Mouse (Mus musculus) neural tube, embryonic 12.5 days (tissue): ENCODE data around the gene Zfp646. TPM values are rescaled to one million over a fixed set of nuclear protein-coding genes. Genes with fewer than 3 reads are reported as not detected.
A peak's percentile ranks its signal among the peaks of the same experiment; 100 is the strongest.
"Not testable (repeated sequence)": the region's sequence is repeated elsewhere in the genome, so short reads cannot be mapped to it uniquely, and the experiment has no call there.

Experiments
- ATAC-seq: fragments of 200-750 bp; cut with Nextera tagmentation; 2 replicates; pipeline ENCODE4 v1.8.0; 2017; ENCODE audit warnings: low read depth, mild to moderate bottlenecking, moderate TSS enrichment, moderate library complexity; ENCODE audit not compliant: low FRiP score
- H3K27ac ChIP-seq: fragments of 300-500 bp; sonication (generic); 2 replicates; pipeline ENCODE4 v1.5.1; 2016
- H3K27me3 ChIP-seq: fragments of 300-500 bp; sonication (generic); replicated peaks from 2 replicates; pipeline ENCODE4 v1.6.1; 2016; ENCODE audit warnings: mild to moderate bottlenecking
- H3K36me3 ChIP-seq: fragments of 300-500 bp; sonication (generic); 2 replicates; pipeline ENCODE4 v1.6.1; 2016; ENCODE audit warnings: mild to moderate bottlenecking
- H3K4me1 ChIP-seq: fragments of 300-500 bp; sonication (generic); 2 replicates; pipeline ENCODE4 v1.6.1; 2016
- H3K4me2 ChIP-seq: fragments of 300-500 bp; sonication (generic); replicated peaks from 2 replicates; pipeline ENCODE4 v1.6.1; 2016; ENCODE audit warnings: mild to moderate bottlenecking
- H3K4me3 ChIP-seq: fragments of 300-500 bp; sonication (generic); 2 replicates; pipeline ENCODE4 v1.5.1; 2016
- H3K9ac ChIP-seq: fragments of 300-500 bp; sonication (generic); 2 replicates; pipeline ENCODE4 v1.6.1; 2016; ENCODE audit warnings: mild to moderate bottlenecking
- H3K9me3 ChIP-seq: fragments of 300-500 bp; sonication (generic); 2 replicates; pipeline ENCODE4 v1.6.1; 2016; ENCODE audit warnings: mild to moderate bottlenecking
- WGBS: fragments of 180-500 bp; shearing (Covaris S2); methylation state at CpG from one replicate; pipeline ENCODE4 v1.1.7; 2016; 5-methylcytosine and 5-hydroxymethylcytosine counted together
- polyA plus RNA-seq: library from polyadenylated mRNA; unstranded; fragments of >200 nt; fragmentation: Nextera tagmentation; extraction: Ambion mirVana; gene quantifications from 2 replicates; pipeline ENCODE4 v1.2.1, GENCODE M21; 2016

Zfp646 gene
- polyA plus RNA-seq, 1 experiment from 2014 or later: 19.5 TPM

DNA sequence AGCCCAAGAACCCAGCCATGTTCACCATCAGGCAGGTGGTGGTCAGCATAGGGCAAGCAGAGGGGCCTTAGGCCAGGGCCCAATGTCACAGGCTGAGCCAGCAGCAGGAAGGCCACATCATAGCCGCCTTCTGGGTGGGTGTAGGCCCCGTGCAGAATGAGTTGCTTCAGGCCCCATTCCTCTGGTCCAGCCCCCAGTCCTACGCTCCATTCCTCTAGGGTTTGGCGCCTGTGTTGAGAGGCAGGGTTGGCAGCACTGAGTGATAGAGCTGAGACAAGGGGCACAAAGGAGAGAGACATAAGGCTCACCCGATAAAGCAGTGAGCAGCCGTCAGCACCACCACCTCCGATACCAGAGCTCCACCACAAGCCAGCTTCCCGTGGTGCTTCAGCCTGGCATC is 11.2 kb downstream of the Zfp646 start:
- H3K9ac ChIP-seq: no peak overlapping the region
- no peaks in the 10 kb centered on the region for H3K9me3 ChIP-seq

GRCm38 (mm10) chr7:127887781-127888180 is 11.8 kb downstream of the Zfp646 start:
- H3K9me3 ChIP-seq: no peaks in the 10 kb centered on the region
- H3K27me3 ChIP-seq: no peaks in the 10 kb centered on the region
- no peak for ATAC-seq
- peaks cover 87% of the 10 kb centered on the region for H3K36me3 ChIP-seq
- H3K9ac ChIP-seq: no peak overlapping the region
- WGBS: 84% methylated on average over 3 of the region's 3 CpGs
- peaks cover 18% of the 10 kb centered on the region; the same call in 1 of the 2 replicates for H3K4me1 ChIP-seq
- no peak overlapping the region for H3K4me2 ChIP-seq
- no peak overlapping the region for H3K27ac ChIP-seq
- no peak overlapping the region for H3K4me3 ChIP-seq

More for the DNA sequence above, 11.2 kb downstream of the Zfp646 start:
- WGBS: 83% methylated on average over 8 of the region's 8 CpGs
- H3K4me3 ChIP-seq: no peak overlapping the region
- H3K27ac ChIP-seq: no peak overlapping the region
- H3K4me2 ChIP-seq: no peak overlapping the region
- H3K27me3 ChIP-seq: no peaks in the 10 kb centered on the region
- H3K36me3 ChIP-seq: peaks cover 87% of the 10 kb centered on the region
- ATAC-seq: no peak
- H3K4me1 ChIP-seq: peaks cover 18% of the 10 kb centered on the region; the same call in 1 of the 2 replicates

DNA sequence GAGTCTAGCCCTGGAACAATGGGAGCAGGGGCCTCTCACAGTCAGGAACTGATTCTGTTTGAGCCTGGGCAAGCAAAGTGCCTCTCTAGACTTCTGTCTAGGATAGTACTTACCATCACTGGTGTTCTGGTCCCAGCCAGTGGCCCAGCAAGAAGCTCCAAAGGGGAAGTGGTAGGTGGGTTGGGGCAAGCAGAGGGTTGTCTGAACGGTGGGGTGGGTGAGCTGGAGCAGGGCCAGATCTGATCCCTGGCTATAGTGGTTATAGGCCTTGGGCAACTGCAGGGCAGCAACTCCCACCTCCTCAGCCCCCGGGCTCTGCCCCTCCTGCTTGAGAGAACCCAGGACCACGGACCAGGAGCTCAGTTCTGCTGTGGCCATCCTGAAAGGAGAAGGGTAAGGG is 12.8 kb downstream of the Zfp646 start:
- H3K4me3 ChIP-seq: no peak overlapping the region
- peaks cover 11% of the 10 kb centered on the region; the same call in 1 of the 2 replicates for H3K4me1 ChIP-seq
- no peak overlapping the region for H3K9ac ChIP-seq
- ATAC-seq: no peak
- H3K9me3 ChIP-seq: no peaks in the 10 kb centered on the region
- H3K27me3 ChIP-seq: no peaks in the 10 kb centered on the region
- peaks cover 83% of the 10 kb centered on the region for H3K36me3 ChIP-seq
- WGBS: 86% methylated on average over 3 of the region's 3 CpGs
- H3K4me2 ChIP-seq: no peak overlapping the region
- H3K27ac ChIP-seq: no peak overlapping the region

GRCm38 (mm10) chr7:127890798-127891197 is 14.8 kb downstream of the Zfp646 start, which contains the start of gene Prss53:
Gene Prss53, minus strand, starts transcription at chr7:127890970.
- Histone ChIP-seq H3K4me1 (peaks cover 12% of the 10 kb centered on the region), H3K9me3 (no peaks in the 10 kb centered on the region), H3K4me3 (no peak within 1 kb of the TSS), H3K4me2 (no peak within 1 kb of the TSS), H3K27ac (0 out of 2 replicates have a peak within 1 kb of the TSS, but pooled peaks have one; percentile 20), H3K9ac (no peak within 1 kb of the TSS), H3K36me3 (peaks cover 65% of the 10 kb centered on the region), H3K27me3 (no peaks in the 10 kb centered on the region)
- WGBS: 39% methylated on average over 4 of the region's 4 CpGs
- ATAC-seq: no peak

DNA sequence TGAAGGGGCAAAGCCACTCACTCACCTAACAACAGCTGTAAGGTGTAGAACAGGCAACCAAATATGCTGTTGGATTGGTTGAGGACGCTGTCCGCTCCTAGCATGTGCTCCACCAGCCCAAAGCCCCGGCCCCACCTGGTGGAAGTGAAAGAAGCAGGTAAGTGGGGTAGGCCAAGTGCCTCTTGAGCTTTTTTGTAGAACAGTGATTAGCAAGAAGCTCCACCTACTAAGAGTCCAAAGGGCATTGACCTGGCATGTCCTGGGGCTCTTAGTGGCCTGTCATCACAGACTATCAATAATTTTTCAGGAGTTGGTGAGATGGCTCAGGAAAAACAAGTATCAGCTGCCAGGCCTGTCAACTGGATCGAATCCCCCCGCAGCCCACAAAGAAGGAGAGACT is 18.5 kb downstream of the Zfp646 start:
- Histone ChIP-seq H3K27me3 (no peaks in the 10 kb centered on the region), H3K36me3 (peaks cover 28% of the 10 kb centered on the region), H3K9ac (no peak overlapping the region), H3K4me2 (peak overlapping the region; percentile 72), H3K9me3 (no peaks in the 10 kb centered on the region), H3K4me1 (peaks cover 12% of the 10 kb centered on the region), H3K4me3 (no peak overlapping the region), H3K27ac (no peak overlapping the region)
- 86% methylated on average over 5 of the region's 5 CpGs for WGBS
- ATAC-seq: no peak

DNA sequence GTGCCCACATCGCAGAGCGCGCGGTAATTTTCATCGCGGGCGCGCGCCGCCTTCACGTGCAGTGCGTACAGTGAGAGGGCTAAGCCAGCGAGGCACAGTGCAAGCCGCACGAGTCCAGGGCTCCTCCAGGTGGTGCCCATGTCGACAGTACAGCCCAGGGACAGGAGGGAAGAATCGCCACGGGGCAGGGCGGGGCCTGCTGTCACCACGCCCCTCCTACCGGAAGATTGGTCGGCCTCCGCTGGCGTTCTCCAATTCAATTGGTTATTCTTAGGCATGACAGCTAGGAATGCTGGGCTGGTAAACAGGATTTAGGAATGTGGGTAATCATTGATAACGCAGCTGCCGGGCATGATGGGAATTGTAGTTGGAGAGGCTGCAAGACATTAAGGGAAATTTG is 19.4 kb downstream of the Zfp646 start, which contains the start of the genes Gm21974 and Vkorc1:
Gene Gm21974 (minus strand): TSS at position 13 of the 400 bp plus-strand sequence.
Gene Vkorc1 (minus strand): TSS at position 176 of the 400 bp plus-strand sequence.
- Histone ChIP-seq H3K36me3 (peaks cover 20% of the 10 kb centered on the region; the same call in 1 of the 2 replicates), H3K4me1 (peaks cover 12% of the 10 kb centered on the region), H3K4me3 (peak within 1 kb of the TSS; percentile 56), H3K9me3 (no peaks in the 10 kb centered on the region), H3K27ac (peak within 1 kb of the TSS; percentile 16; the same call in 1 of the 2 replicates), H3K9ac (peak within 1 kb of the TSS; percentile 61), H3K27me3 (no peaks in the 10 kb centered on the region), H3K4me2 (peak within 1 kb of the TSS; percentile 72)
- peak; percentile 96 for ATAC-seq
- WGBS: under 1% methylated on average over 26 of the region's 26 CpGs

DNA sequence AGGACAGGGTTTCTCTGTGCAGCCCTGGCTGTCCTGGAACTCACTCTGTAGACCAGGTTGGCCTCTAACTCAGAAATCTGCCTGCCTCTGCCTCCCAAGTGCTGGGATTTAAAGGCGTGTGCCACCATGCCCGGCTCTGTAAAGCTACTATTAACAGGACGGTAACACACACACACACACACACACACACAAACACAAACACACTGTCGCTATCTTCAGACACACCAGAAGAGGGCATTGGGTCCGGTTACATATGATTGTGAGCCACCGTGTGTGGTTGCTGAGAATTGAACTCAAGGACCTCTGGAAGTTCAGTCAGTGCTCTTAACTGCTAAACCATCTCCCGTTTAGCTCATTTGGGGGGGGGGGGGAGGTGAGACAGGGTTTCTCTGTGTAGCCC is 19.9 kb downstream of the Zfp646 start:
- H3K27me3 ChIP-seq, H3K9me3 ChIP-seq, H3K9ac ChIP-seq, H3K27ac ChIP-seq: not testable (repeated sequence)
- H3K36me3 ChIP-seq: peaks cover 15% of the 10 kb centered on the region; the same call in 1 of the 2 replicates
- H3K4me3 ChIP-seq: peak overlapping the region; percentile 56; the same call in 1 of the 2 replicates
- H3K4me2 ChIP-seq: peak overlapping the region; percentile 72
- peaks cover 12% of the 10 kb centered on the region for H3K4me1 ChIP-seq
- WGBS: 66% methylated on average over 7 of the region's 7 CpGs
- ATAC-seq: peak; percentile 48; the same call in 1 of the 2 replicates

GRCm38 (mm10) chr7:127896384-127896783 is 20.4 kb downstream of the Zfp646 start:
- Histone ChIP-seq H3K9me3 (no peaks in the 10 kb centered on the region), H3K36me3 (peaks cover 14% of the 10 kb centered on the region; the same call in 1 of the 2 replicates), H3K27me3 (no peaks in the 10 kb centered on the region), H3K27ac (no peak overlapping the region), H3K4me3 (no peak overlapping the region), H3K9ac (no peak overlapping the region), H3K4me2 (no peak overlapping the region), H3K4me1 (peaks cover 12% of the 10 kb centered on the region)
- no peak for ATAC-seq
- 60% methylated on average over 13 of the region's 13 CpGs for WGBS

DNA sequence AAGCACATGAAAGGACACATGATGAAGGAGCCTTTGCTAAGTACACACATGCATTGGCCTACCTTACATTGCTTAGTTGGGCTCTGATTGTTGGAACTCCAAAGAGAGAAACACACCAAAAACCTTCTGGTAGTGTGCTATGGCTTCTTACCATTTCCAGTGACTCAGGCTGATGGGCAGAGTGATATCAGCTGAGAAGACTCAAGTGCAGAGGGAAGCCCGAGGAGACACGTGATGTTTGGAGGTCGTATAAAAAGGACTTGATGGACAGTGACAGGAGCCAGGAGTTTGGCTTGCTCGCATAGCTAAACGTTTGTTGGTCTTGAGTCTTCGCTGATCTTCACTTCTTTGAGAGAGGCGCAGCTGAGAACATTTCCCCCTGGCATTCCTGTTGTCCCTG is 21.5 kb downstream of the Zfp646 start:
- no peak overlapping the region for H3K4me2 ChIP-seq
- H3K36me3 ChIP-seq: peaks cover 9% of the 10 kb centered on the region; the same call in 1 of the 2 replicates
- WGBS: 91% methylated on average over 7 of the region's 7 CpGs
- no peak for ATAC-seq
- H3K9me3 ChIP-seq: no peaks in the 10 kb centered on the region
- no peak overlapping the region for H3K4me3 ChIP-seq
- no peak overlapping the region for H3K9ac ChIP-seq
- no peak overlapping the region for H3K27ac ChIP-seq
- H3K4me1 ChIP-seq: peaks cover 12% of the 10 kb centered on the region
- no peaks in the 10 kb centered on the region for H3K27me3 ChIP-seq

- Histone ChIP-seq H3K27me3 (no peaks in the 10 kb centered on the region), H3K9me3 (no peaks in the 10 kb centered on the region), H3K36me3 (0 out of 2 replicates have a peak, but pooled peaks cover under 1% of the 10 kb centered on the region), H3K9ac (no peak overlapping the region), H3K4me3 (no peak overlapping the region), H3K4me2 (no peak overlapping the region), H3K27ac (no peak overlapping the region), H3K4me1 (peaks cover 12% of the 10 kb centered on the region)
- ATAC-seq: no peak
- WGBS: 45% methylated on average over 10 of the region's 10 CpGs
Measured at GRCm38 (mm10) chr7:127898179-127898956, 22.3 kb downstream of the Zfp646 start.

- ATAC-seq: no peak
- 53% methylated on average over 7 of the region's 7 CpGs for WGBS
- Histone ChIP-seq H3K4me3 (no peak overlapping the region), H3K36me3 (no peaks in the 10 kb centered on the region), H3K9me3 (no peaks in the 10 kb centered on the region), H3K4me2 (no peak overlapping the region), H3K27ac (no peak overlapping the region), H3K4me1 (peaks cover 9% of the 10 kb centered on the region), H3K27me3 (no peaks in the 10 kb centered on the region), H3K9ac (no peak overlapping the region)
Measured at GRCm38 (mm10) chr7:127899997-127900396, 24.0 kb downstream of the Zfp646 start.

DNA sequence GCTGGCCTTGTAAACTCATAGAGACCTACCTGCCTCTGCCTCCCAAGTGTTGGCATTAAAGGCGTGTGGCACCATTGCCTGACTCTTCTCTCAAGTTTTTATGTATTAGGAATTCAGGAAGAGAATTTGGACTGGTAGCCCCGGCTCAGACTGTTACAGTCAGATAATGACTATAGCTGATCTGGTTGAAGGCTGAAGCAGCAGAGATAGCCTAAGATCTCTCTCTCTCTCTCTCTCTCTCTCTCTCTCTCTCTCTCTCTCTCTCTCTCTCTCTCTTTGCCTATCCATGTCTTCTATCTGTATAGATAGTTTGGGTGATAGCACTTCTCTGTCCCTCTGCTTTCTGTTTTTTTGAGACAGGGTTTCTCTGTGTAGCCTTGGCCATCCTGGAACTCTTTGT is 25.8 kb downstream of the Zfp646 start:
- Histone ChIP-seq H3K9me3 (no peaks in the 10 kb centered on the region), H3K4me1 (peaks cover 8% of the 10 kb centered on the region), H3K9ac (no peak overlapping the region), H3K36me3 (peaks cover 16% of the 10 kb centered on the region), H3K4me2 (no peak overlapping the region), H3K27ac (no peak overlapping the region), H3K4me3 (no peak overlapping the region), H3K27me3 (no peaks in the 10 kb centered on the region)
- 86% methylated on average over 2 of the region's 2 CpGs for WGBS
- ATAC-seq: no peak
